Mouse (Mus musculus) small intestine, adult 10 weeks (tissue): ENCODE results near the gene Il18r1. TPM values are rescaled to one million over a fixed set of nuclear protein-coding genes. Genes with fewer than 3 reads are reported as not detected.

Source experiments
- polyA plus RNA-seq: library from polyadenylated mRNA; stranded (reverse); fragments of 350-450 nt; fragmentation: Illumina TruSeq; extraction: RNeasy Lipid Tissue Mini Kit (QIAGEN cat#74804); gene quantifications from one replicate; pipeline ENCODE4 v1.2.3, GENCODE M21; 2014; ENCODE audit warnings: low replicate concordance

Gene Il18r1
- 3.1 TPM for polyA plus RNA-seq

DNA sequence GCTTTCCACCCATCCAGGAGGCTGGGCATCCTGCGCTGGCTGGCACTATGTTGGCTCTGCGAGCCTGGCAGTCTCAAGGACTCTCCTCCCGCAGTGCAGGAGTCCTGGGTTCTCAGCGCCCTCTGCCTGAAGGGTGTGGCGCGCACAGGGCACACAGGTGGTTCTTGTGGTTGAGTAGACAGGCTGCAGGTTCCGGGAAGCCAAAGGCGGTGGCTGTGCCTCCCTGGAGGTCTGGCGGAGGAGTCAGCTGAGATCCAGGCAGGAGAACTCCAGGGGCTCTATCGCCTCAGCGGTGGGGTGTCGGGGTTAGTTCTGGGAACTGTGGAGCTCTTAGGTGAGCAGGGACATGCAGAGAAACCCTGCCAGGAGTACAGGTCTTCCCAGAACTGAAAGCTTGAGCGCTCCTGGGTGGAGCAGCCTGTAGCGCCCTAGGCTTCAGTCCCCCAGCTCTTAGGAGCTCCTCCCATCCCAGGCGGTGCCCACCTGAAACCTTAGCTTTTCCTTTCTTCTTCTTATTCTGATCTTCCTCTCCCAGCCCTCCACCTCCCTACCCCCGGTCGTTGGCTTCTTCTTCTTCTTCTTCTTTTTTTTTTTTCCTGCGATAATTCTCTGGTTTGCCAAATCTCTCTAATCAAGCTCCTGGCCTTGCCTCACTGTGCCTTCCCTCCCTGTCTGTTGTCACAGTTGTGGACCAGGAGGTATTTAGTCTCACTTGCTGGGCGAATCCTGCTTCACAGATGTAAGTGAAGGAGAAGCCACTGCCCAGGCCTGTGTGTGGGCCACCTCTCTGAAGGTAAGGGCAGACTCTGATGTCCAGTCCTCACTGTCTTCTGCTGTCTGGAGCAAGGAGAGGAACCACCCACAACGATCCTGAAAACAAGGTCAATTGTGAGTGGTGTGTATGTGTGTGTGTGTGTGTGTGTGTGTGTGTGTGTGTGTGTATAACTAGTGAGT is at the start of gene Il18r1:
Gene Il18r1, plus strand, starts transcription at position 76 of the 954 bp plus-strand sequence.

DNA sequence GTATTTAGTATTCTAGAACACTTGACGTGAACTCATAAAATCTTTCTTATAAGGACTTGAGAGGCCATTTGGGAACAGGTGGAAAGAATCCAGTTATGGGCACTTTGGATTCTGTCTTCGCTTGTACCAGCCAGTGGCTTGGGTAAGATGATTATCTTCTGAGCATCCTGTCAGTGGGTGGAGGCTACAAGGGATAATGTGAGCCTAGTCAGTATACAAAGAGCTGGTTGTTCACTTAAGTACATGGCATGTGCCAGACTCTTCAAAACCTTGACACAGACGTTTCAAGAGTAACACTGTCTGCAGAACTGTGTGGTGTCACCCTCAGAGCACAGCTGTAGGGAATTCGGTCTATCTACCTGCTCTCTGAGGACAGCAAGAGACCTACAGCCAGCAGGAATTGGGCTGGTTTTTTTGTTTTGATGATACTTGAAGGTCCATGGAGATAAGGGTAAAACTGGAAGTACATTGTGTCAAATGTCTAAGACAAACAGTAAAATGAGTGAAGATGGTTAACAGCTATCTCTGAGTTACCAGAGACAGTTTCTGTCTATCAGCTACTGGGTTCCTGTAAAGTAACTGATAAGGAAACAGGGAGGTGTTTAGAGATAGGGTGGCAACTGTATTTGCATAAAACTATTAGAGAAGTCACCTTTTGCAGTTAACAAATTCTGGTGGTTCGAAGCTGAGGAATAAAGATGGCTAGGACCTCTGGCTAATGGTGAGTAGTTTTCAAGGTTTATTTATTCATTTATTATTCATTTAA is 36.3 kb upstream of the Il18r1 start, which contains the start of gene Il1rl1:
Gene Il1rl1, plus strand, starts transcription at position 661 of the 766 bp plus-strand sequence.

DNA sequence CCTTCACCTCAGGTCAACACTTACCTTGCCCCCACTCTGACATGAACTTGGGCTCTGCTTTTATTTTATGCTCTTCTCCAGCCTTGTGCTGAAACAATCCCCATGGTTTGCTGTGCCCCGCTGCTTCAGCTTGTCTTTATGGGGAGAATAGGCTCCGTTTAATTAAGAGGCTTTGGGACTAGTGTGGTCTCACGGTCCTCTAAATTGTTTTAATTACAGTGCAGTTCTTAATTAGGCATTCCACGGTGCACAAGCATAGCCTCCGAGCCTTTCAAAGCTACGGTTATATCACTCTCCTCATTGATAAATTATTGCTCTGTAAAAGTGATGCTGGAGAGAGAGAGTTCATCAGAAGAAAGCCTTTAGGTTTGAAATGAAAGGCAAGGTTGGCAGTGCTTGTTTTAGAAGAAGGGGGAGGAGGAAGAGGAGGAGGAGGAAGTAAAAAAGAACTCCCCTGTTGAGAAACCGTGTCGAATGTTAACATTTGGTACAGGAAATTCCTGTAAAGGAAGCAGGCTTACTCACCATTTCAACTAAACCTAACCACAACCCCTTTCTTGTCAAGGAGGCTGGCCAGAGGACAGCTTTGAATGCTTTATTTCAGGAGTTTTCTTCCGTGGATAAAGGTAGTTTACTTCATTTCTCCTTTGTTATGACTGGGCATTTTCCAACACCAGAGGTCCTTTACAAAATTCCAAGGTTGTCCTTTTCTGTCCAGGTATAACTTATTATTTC is 49.7 kb downstream of the Il18r1 start, which contains the start of gene Il18rap:
Gene Il18rap, plus strand, starts transcription at position 512 of the 735 bp plus-strand sequence.

Other genes with a start within 250 kb of the Il18r1 start
- gene Il1r1, start 240.5 kb upstream of the Il18r1 start, polyA plus RNA-seq, result 13.9 TPM
- 5.8 TPM for gene Il1rl2, start 140.9 kb upstream of the Il18r1 start, polyA plus RNA-seq
- 8.9 TPM for gene Il1rl1, start 36.0 kb upstream of the Il18r1 start, polyA plus RNA-seq
- 0.89 TPM for gene Il18rap, start 49.8 kb downstream of the Il18r1 start, polyA plus RNA-seq
- gene Slc9a4, start 114.5 kb downstream of the Il18r1 start, polyA plus RNA-seq, result 0.97 TPM
- gene Slc9a2, start 215.0 kb downstream of the Il18r1 start, polyA plus RNA-seq, result 70.3 TPM